Mouse (Mus musculus) heart, postnatal 36 days (tissue): ENCODE results near the gene Gm13762. TPM values are rescaled to one million over a fixed set of nuclear protein-coding genes. Genes with fewer than 3 reads are reported as not detected.
"Not testable (repeated sequence)": the region's sequence is repeated elsewhere in the genome, so short reads cannot be mapped to it uniquely, and the experiment has no call there.

Source experiments
- DNase-seq, 2 experiments: peaks; one replicate each; pipeline ENCODE4 v3.0.0; 2021 to 2022
- intact Hi-C: fragments of 180-260 bp; cut with DNase I; formaldehyde crosslinking; loops from one replicate; pipeline ENCODE4 v1.15.1; 2025
- total RNA-seq, 2 experiments: library from RNA; stranded (reverse); gene quantifications; 2 replicates each; pipeline ENCODE4 v1.2.3; 2021

Gm13762 gene
- total RNA-seq = not detected

DNA sequence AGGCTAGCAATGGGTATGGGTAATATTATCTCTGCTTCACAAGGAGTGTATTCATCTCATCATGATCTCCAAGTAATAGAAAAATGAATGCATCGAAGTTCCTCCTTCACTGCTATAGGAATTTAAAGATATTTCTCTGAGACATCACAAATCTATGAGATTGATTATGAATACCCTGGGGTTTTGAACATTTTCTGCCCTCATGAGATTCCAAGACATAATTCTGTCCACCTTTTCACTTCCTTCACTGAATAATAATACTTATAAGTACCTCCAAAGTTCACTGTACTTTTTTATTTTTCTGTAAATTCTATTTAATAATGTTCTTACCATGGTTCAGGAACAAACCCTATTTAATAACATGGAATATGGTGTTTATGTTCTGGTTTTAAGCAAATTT lies at the start of gene Gm13762:
Gene Gm13762 (minus strand): TSS at position 101 of the 400 bp plus-strand sequence.
- no peak for DNase-seq
- intact Hi-C loops = no loop called here

DNA sequence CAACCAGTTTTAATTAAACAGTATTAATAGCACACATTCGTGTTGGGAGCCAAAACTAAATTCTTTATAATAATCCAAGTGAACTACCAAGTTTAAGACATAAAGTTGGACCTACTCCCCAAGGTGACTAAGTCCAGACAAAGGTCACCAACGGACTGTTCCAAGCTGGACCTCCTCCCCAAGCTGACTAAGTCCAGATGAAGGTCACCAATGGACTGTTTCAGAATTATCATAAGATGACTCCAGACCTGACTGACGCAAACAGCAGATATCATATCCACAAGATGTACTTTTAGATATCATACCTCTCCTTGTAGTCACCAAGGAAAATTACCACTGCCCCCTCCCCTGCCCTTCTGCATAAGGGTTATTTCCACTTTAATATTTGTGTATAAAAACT lies 41.4 kb upstream of the Gm13762 start:
- intact Hi-C loops, DNase-seq: not testable (repeated sequence)

DNA sequence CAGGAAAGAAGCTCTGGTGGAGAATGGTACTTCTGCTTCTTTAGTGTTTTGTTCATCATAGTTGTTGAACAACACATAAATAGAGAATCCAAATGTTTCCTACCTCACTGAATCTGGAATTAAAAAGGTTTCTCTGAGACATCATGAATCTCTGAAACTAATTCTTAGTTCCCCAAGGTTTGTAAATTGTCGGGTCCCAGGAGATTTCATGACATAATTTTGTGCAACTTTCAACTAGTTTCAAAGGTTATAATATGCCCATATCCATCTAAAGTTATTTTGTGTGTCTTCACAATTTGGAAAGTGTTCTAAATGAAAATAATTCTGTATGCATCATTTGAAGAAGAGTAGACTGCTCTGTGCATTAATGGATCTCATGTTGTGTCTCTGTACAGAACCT lies 38.2 kb upstream of the Gm13762 start, which contains the start of gene Olfr1216:
Gene Olfr1216 (minus strand): TSS at position 101 of the 400 bp plus-strand sequence.
- DNase-seq = no peak

DNA sequence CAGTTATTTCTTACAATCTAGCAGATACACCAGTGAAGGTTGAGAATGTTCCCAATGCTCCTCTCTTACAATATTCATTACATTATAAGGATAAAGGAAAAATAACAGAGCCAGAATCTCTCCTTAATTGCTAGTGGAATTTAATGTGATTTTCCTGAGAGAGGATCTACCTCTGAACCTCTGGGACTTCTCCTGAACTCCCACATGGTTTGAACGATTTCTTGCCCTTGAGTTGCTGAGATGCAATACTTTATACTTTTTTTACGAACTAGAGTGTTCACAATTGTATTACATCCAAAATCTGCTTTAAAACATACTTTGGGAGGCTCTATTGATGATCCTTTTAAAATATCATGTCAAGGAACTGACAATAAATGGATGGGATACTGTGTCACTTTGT lies 26.8 kb upstream of the Gm13762 start, which contains the start of gene Olfr1215:
Gene Olfr1215 (minus strand): TSS at position 101 of the 400 bp plus-strand sequence.
- no peak for DNase-seq
- intact Hi-C loops = no loop called here

More for the DNA sequence above, 38.2 kb upstream of the Gm13762 start, which contains the start of gene Olfr1216:
- intact Hi-C loops = no loop called here

DNA sequence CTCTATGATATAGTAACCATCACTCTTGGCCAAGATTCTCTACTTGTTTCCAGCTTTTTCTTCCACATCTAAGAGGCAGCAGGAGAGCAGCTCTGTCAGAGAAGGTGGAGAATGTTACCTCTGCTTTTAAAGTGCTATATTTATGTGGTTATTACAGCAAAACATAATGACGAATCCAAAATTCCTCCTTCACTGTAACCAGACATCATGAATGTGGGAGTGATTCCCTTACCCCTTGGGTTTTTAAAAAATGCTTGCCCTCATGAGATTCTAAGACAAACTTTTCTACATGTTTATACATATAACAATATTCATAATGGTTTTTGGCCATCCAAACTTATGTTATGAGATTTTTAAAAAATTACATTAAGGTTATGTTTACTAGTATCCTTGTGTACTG lies 12.5 kb upstream of the Gm13762 start, which contains the start of gene Olfr1214:
Gene Olfr1214 (minus strand): TSS at position 101 of the 400 bp plus-strand sequence.
- intact Hi-C loops = no loop called here
- no peak for DNase-seq

DNA sequence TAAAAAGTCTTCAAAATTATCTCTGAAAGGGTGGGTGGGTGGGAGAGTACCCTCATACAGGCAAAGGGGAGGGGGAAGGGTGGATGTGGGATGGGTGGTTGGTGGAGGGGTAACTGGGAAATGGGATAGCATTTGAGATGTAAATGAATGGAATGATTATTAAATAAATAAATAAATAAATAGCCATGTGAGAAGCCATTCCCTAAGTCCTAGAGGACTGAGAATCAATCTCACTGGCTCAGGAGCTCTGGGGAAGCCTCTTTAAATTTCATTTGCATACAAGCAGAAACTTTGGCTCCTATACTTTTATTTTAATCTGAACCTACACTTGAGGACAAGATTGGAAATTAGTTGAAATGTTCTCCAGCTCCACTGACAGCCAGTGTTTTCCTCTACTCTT lies 26.4 kb downstream of the Gm13762 start, which contains the start of gene Olfr1212:
Gene Olfr1212 (plus strand): TSS at position 301 of the 400 bp plus-strand sequence.
- intact Hi-C loops = no loop called here
- no peak for DNase-seq

DNA sequence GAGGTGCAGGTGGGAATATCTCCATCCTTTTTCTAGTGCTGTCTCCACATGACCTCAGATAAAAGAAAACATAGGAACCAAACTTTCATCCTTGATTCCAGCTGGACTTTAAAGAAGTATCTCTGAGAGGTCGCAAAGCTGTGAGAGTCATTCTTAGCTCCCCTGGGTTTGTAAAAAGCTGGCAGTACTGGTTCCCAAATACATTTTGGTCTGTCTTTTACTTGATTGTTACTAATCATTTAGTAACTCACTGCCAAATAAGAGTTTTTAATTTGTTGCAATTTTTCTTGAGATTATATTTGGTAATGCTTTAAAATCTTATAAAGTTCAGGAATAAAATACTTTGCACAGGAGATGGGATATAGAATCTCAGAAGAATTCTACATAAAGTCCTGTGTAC lies 42.1 kb downstream of the Gm13762 start, which contains the start of gene Olfr1211:
Gene Olfr1211 (minus strand): TSS at position 101 of the 400 bp plus-strand sequence.
- no peak for DNase-seq
- intact Hi-C loops = no loop called here

Other genes with a start within 250 kb of the Gm13762 start
- not detected for gene Olfr1197, start 247.9 kb downstream of the Gm13762 start, total RNA-seq
- gene Olfr1198, start 228.9 kb downstream of the Gm13762 start, total RNA-seq = not detected
- not detected for gene Olfr1199, start 219.8 kb downstream of the Gm13762 start, total RNA-seq
- not detected for gene Olfr1200, start 209.8 kb downstream of the Gm13762 start, total RNA-seq
- gene Olfr1201, start 187.2 kb downstream of the Gm13762 start, total RNA-seq = not detected
- not detected for gene Olfr1202, start 165.8 kb downstream of the Gm13762 start, total RNA-seq
- gene Olfr1205, start 150.5 kb downstream of the Gm13762 start, total RNA-seq = not detected
- gene Olfr1204, start 131.0 kb downstream of the Gm13762 start, total RNA-seq = not detected
- gene Olfr1206, start 117.0 kb downstream of the Gm13762 start, total RNA-seq = not detected
- not detected for gene Olfr1208, start 78.0 kb downstream of the Gm13762 start, total RNA-seq
- gene Olfr1209, start 65.1 kb downstream of the Gm13762 start, total RNA-seq = not detected
- not detected for gene Olfr1211, start 42.2 kb downstream of the Gm13762 start, total RNA-seq
- gene Olfr1212, start 26.3 kb downstream of the Gm13762 start, total RNA-seq = not detected
- not detected for gene Olfr1214, start 12.4 kb upstream of the Gm13762 start, total RNA-seq
- gene Olfr1215, start 26.7 kb upstream of the Gm13762 start, total RNA-seq = not detected
- gene Olfr1216, start 38.1 kb upstream of the Gm13762 start, total RNA-seq = not detected
- gene Olfr1217, start 51.8 kb upstream of the Gm13762 start, total RNA-seq = not detected
- not detected for gene Olfr1218, start 80.9 kb upstream of the Gm13762 start, total RNA-seq
- not detected for gene Olfr1219, start 103.2 kb upstream of the Gm13762 start, total RNA-seq
- not detected for gene Olfr1220, start 126.6 kb upstream of the Gm13762 start, total RNA-seq
- not detected for gene Olfr1221, start 137.0 kb upstream of the Gm13762 start, total RNA-seq
- not detected for gene Olfr1222, start 152.8 kb upstream of the Gm13762 start, total RNA-seq
- not detected for gene Olfr1223, start 171.3 kb upstream of the Gm13762 start, total RNA-seq
- gene Olfr1224-ps1, start 183.8 kb upstream of the Gm13762 start, total RNA-seq = not detected
- not detected for gene Olfr1225, start 194.4 kb upstream of the Gm13762 start, total RNA-seq
- gene Olfr1226, start 219.8 kb upstream of the Gm13762 start, total RNA-seq = not detected